Mouse (Mus musculus) lung, adult 2 months (tissue): Measurements from ENCODE around the gene Jpt2. TPM values are rescaled to one million over a fixed set of nuclear protein-coding genes. Genes with fewer than 3 reads are reported as not detected.
A peak's percentile ranks its signal among the peaks of the same experiment; 100 is the strongest.
"Not testable (repeated sequence)": the region's sequence is repeated elsewhere in the genome, so short reads cannot be mapped to it uniquely, and the experiment has no call there.

Source experiments
- DNase-seq: peaks from one replicate; pipeline ENCODE4 v3.0.0; 2022
- H3K4me1 ChIP-seq: fragments of 200-500 bp; 2 replicates; pipeline ENCODE4 v1.6.1; 2011; ENCODE audit warnings: low read length; ENCODE audit not compliant: control insufficient read depth, insufficient read depth
- H3K4me3 ChIP-seq: fragments of 200-500 bp; replicated peaks from 2 replicates; pipeline ENCODE3; 2011; ENCODE audit warnings: low read depth, mild to moderate bottlenecking, control low read depth, low read length; ENCODE audit errors: extremely low read depth
- CTCF ChIP-seq: fragments of 200-500 bp; IDR thresholded peaks from 2 replicates; pipeline ENCODE4 v1.5.1; 2011; ENCODE audit warnings: mild to moderate bottlenecking, low read length, control low read depth; ENCODE audit not compliant: insufficient read depth
- POLR2A ChIP-seq: fragments of 200-500 bp; IDR thresholded peaks from 2 replicates; pipeline ENCODE4 v1.6.1; 2011; ENCODE audit warnings: low read depth, mild to moderate bottlenecking, control low read depth, low read length, borderline replicate concordance; ENCODE audit errors: extremely low read depth
- WGBS: fragments of 180-500 bp; shearing (Covaris S2); methylation state at CpG from one replicate; pipeline ENCODE4 v1.1.7; 2018; 5-methylcytosine and 5-hydroxymethylcytosine counted together
- polyA plus RNA-seq: library from polyadenylated mRNA; depleted of rRNA; stranded (reverse); fragments of >200 nt; gene quantifications from 2 replicates; pipeline ENCODE4 v1.2.3, GENCODE M21; 2012

Jpt2 gene
- polyA plus RNA-seq, 1 experiment = 10.2 TPM

DNA sequence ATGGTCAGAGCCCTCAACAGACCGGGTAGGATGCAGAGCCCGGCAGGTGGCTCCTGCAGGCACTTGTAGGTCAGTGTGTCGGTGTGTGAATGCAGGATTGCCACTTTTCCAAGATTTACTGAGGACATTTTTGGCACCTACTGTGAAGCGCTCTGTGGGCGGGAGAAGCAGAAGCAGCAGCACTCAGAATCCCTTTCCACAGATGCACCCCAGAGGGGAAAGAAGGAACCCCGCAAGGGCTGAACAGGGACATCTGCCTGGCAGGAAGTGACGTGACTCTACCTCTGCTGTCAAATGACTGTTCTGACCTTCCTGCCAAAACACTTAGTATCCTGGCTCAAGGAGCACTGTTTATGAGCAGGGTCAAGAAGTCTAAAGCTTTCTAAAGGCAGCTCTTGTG is 17.5 kb downstream of the Jpt2 start:
- no peak for DNase-seq
- Histone ChIP-seq H3K4me1 (no peaks in the 10 kb centered on the region), H3K4me3 (no peak overlapping the region)
- 87% methylated on average over 7 of the region's 7 CpGs for WGBS
- TF ChIP-seq CTCF = no peak
- TF ChIP-seq POLR2A = no peak

DNA sequence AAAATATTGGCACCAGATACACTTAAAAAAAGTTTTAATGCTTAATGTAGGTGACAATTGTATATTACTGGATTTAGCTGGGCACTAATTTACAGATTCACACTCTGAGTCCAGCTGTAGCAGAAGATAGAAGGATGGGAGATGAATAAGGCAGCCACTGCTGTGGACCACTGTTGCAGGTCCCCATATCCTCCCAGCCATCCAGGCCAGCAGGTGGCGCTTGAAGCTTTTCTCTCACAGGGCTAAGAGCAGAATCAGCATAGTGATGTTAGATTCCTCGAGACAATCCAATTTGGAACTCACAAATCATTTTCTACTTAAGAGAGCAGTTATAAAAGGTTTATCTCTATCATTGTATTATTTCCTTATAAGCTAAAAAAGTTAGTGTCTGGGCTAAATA is 18.0 kb downstream of the Jpt2 start:
- peak; percentile 47 for TF ChIP-seq CTCF
- 5% methylated on average over 2 of the region's 2 CpGs for WGBS
- H3K4me3 ChIP-seq, H3K4me1 ChIP-seq: not testable (repeated sequence)
- DNase-seq = peak; percentile 20

- WGBS = 41% methylated on average over 6 of the region's 6 CpGs
- TF ChIP-seq POLR2A (no peak), CTCF (no peak; the same call in 1 of the 2 replicates)
Measured at GRCm38 (mm10) chr17:24937266-24937665, 23.2 kb downstream of the Jpt2 start.

GRCm38 (mm10) chr17:24936259-24937237 is 23.9 kb downstream of the Jpt2 start, which contains the start of gene Mapk8ip3:
Mapk8ip3 (minus strand) TSS chr17:24936977.
- TF ChIP-seq CTCF (no peak), POLR2A (peak; percentile 89; the same call in 1 of the 2 replicates)
- Histone ChIP-seq H3K4me3 (peak within 1 kb of the TSS; percentile 88), H3K4me1 (peaks cover 10% of the 10 kb centered on the region; the same call in 1 of the 2 replicates)
- DNase-seq = peak; percentile 97
- under 1% methylated on average over 78 of the region's 78 CpGs for WGBS

More at GRCm38 (mm10) chr17:24937266-24937665, 23.2 kb downstream of the Jpt2 start:
- DNase-seq = no peak
- peaks cover 10% of the 10 kb centered on the region; the same call in 1 of the 2 replicates for H3K4me1 ChIP-seq
- H3K4me3 ChIP-seq = peak overlapping the region; percentile 88

DNA sequence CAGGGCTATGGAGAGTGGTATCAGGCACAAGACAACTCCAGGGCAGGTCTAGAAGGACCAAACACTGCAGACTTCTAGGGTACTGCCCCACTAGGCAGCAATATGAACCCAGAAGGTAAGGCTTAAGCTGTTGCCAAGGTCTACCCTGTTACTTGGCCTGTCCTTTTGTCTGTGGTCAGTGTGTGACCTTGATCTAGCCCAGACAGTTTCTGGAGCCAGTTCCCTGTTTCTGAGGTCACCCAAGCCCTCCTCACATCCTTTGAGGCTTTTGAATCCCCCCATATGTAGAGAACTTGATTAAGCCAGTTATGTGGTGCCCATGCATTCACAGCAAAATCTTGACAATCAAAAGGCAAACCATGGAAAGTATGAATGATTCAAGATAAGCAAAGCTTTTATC is 24.8 kb downstream of the Jpt2 start:
- DNase-seq = no peak
- TF ChIP-seq POLR2A = no peak
- no peak for TF ChIP-seq CTCF
- peaks cover 10% of the 10 kb centered on the region; the same call in 1 of the 2 replicates for H3K4me1 ChIP-seq
- H3K4me3 ChIP-seq = peak overlapping the region; percentile 27

DNA sequence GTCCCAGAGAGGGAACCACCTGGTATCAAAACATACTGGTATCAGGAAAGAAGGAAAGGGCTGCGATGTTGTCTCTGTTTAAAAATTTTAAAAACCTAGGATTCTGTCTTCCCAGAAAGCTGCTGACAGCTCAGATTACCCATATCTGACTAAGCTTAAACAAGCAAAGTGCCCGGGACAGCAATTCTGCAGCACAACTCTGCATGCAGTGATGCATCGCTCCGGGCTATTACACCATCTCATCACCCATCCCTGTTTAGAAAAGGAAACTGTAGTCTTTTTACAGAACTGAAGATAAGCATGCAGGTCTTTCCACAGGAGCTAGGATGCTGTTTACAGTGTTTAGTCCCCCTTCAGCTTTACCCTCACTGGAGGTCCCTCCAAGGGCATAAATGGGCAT is 25.6 kb downstream of the Jpt2 start:
- 65% methylated on average over 4 of the region's 4 CpGs for WGBS
- Histone ChIP-seq H3K4me1 (peaks cover 10% of the 10 kb centered on the region; the same call in 1 of the 2 replicates), H3K4me3 (no peak overlapping the region)
- no peak for DNase-seq
- TF ChIP-seq POLR2A (no peak), CTCF (no peak)

GRCm38 (mm10) chr17:24933163-24933562 is 27.3 kb downstream of the Jpt2 start:
- no peak for DNase-seq
- H3K4me3 ChIP-seq = no peak overlapping the region
- H3K4me1 ChIP-seq = peaks cover 10% of the 10 kb centered on the region; the same call in 1 of the 2 replicates
- TF ChIP-seq POLR2A (no peak), CTCF (no peak)
- WGBS = 75% methylated on average over 4 of the region's 4 CpGs

DNA sequence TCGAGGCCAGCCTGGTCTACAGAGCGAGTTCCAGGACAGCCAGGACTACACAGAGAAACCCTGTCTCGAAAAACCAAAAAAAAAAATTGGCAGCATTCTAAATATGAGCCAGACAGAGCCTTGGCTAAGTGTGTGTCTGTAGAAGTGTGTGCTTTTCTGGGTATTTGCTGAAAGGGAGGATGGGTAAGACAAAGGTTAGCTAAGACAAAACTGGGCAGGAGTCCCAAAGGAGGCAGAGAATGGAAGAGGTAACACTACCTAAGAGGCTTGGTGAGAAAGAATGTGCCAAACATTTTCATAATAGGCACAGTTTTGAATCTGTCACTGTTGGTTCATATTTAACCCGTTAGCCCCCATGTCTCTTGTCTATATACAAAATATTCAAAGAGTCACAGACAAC is 28.1 kb downstream of the Jpt2 start:
- WGBS = 83% methylated on average over 4 of the region's 4 CpGs
- H3K4me1 ChIP-seq = peaks cover 10% of the 10 kb centered on the region; the same call in 1 of the 2 replicates
- no peak for DNase-seq
- TF ChIP-seq POLR2A (no peak), CTCF (no peak)
- no peak overlapping the region for H3K4me3 ChIP-seq

DNA sequence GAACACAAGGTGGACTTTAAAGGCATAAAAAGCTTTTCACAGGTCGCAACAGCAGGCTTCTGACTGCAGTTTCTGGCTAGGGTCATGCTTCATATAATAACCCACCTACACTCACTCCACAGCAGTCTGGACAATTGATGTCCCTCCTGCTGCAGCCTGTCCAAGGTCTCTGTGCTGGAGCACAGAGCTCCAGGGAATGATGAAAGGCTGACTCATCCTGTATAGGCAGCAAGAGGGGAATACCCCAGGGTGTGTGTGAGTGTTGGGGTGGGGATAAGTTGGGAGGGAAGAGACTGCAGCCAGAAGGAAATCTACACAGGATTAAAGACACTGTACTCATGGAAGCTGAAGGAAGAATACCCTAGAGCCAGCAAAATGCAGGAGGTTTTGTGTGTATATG is 31.0 kb downstream of the Jpt2 start:
- Histone ChIP-seq H3K4me1 (no peaks in the 10 kb centered on the region), H3K4me3 (no peak overlapping the region)
- TF ChIP-seq CTCF = no peak
- no peak for TF ChIP-seq POLR2A
- DNase-seq = no peak
- 69% methylated on average over 1 of the region's 1 CpGs for WGBS

- TF ChIP-seq POLR2A (no peak), CTCF (no peak)
- no peak for DNase-seq
- Histone ChIP-seq H3K4me1 (no peaks in the 10 kb centered on the region), H3K4me3 (no peak overlapping the region)
- WGBS = 92% methylated on average over 1 of the region's 1 CpGs
Measured at GRCm38 (mm10) chr17:24923246-24923645, 37.2 kb downstream of the Jpt2 start.
